Mouse (Mus musculus): ENCODE data around the gene Arl6.

GRCm38 (mm10) chr16:59610750-59611149 is 28.4 kb downstream of the Arl6 start:
- TF ChIP-seq CTCF (IDR thresholded peaks at IDR 0.05; ENCODE audit: low read depth, low read length) (no peak), POLR2A (IDR thresholded peaks at IDR 0.05; ENCODE audit: borderline replicate concordance, low read depth, low read length) (no peak)

All from bone marrow macrophage, adult 2 months (primary cell).